Mouse (Mus musculus): ENCODE measurements at regions not wholly inside any gene's neighbourhood (a gene's known extent, or its start where the extent isn't known, plus 50 kb on each side); places are given as distances from the start of the nearest gene placed in this dataset.

DNA sequence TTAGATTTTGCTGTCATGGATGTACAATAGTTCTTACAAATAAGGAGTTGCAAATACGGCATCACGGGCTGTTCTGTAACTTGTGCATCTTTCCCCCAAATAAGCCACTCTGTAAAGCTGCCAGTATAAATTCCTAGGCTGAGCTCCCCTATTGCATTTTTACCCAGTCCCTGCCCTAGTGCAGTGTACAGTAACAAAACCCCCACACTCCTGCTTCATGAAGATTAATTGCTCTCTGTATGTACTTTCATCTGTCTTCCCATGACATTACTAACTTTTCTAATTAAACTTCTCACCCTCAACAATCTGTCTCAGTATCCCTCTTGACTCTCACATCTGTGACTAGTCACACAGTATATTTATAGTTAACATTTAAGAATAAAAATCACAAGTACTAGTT, 73.4 kb downstream of the Tm4sf1 start:
- intact Hi-C loops (cut with DNase I), result no loop called here
- no peak for DNase-seq

DNA sequence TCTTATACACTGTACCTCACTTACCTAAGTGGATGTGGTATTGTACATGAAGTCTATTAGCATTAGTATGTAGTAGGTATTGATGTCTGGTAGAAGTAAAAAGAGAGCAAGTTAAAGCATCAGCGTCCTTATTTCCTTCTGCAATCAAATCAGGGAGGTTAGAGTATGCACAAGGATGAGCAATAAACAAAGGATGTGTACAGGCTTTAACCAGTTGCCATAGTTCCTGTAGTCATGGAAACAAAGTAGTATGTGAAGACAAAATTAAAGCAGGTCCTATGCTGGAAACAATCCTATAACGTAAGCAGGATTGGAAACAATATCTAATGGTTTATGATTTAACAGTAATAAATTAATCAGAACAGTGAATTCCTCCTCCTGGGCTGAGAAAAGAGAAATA, 78.0 kb downstream of the Tm4sf1 start:
- no peak for DNase-seq
- intact Hi-C loops (cut with DNase I), result no loop called here

- intact Hi-C loops (cut with DNase I), result no loop called here
- no peak for DNase-seq
These were observed 79.4 kb downstream of the Tm4sf1 start for GRCm38 (mm10) chr3:57222318-57222914.

- intact Hi-C loops (cut with DNase I), result no loop called here
These were observed 83.4 kb downstream of the Tm4sf1 start for GRCm38 (mm10) chr3:57218431-57218830.

GRCm38 (mm10) chr3:57204066-57204723, 97.6 kb downstream of the Tm4sf1 start:
- peak; percentile 22 to 56 for DNase-seq
- intact Hi-C loops (cut with DNase I), result loop anchor here (2.0 to 10.0 kb wide), 3 partner anchors 1203 to 1829 kb away; no protein-coding TSS in a partner anchor

More at GRCm38 (mm10) chr3:57218431-57218830, 83.4 kb downstream of the Tm4sf1 start:
- no peak for DNase-seq

DNA sequence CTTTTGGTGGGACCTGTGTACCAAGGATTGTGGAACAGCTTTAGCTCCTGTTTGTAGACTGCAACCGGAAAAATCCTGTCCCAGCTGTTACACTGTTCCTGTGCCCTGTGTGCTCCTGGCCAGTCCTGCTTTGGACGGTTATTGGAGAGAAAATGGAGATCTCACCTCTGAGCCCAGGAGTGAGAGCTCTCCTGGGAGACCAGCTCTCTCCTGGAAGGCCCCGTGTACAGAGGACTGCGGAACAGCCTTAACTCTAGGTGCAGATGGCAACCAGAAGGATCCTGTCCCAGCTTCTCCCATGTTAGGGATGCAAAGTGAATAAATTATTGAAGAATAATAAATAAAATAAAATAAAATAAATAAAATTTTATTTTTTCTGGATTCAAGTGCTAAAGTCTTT, 98.4 kb downstream of the Tm4sf1 start:
- intact Hi-C loops (cut with DNase I), result loop anchor here (10.0 kb wide), 2 partner anchors 1709 to 1829 kb away; no protein-coding TSS in a partner anchor
- DNase-seq, result no peak

- DNase-seq, result peak in 1 of 2 experiments; percentile 14
- intact Hi-C loops (cut with DNase I), result no loop called here
These were observed 120.2 kb downstream of the Tm4sf1 start for GRCm38 (mm10) chr3:57181587-57181986.

DNA sequence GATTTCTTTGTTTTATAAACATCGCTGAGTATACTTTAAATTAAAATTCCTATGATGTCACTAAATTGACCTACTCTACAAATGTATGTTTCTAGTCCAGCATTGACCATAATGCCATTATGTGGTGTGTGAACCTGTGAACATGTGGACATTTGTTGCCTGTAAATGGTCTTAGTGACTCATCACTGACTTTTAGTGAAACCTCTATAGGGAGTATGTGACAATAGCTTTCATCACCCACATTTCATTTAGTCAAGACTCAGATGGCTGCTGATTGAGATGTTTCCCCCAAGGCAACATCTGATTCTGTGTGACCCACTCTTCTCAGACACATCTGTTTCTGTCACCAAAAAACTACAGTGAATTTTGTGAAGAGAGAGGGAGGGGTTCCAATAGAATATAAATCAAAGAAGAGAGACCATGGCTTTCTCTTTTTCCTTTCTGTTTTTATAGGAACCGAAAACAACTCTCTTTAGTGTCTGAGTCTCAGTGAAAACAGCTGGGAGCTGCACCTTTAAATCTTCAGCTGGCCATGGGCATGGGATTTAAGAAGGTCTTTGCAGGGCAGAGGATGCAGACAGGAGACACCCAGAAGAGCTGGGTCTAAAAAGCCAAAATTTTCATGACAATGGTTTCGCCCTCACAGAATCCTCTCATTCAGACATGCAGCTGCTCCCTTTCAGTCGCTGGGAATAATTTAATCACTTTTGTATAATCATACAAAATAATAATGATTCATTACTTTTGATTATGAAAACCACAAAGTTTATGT, 148.4 kb downstream of the Tm4sf1 start:
- intact Hi-C loops (cut with DNase I), result no loop called here
- DNase-seq, result no peak

DNA sequence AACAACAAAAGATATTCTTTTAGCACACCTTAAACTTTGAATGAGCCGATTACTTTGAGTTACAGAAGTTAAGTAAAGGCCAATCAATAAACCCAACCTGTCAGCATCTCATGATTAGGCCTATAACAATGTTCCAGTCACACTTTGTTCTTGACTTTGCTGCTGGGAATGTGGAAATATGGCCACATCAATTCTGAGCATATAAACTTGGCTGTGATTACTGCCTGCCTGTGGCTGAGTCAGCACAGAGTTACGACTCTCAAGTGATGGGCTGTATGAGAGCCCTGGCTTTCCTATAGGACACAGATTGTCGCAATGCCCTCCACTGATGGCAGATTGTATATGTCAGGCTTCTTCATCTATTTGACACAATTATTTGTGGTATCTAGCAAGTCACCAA, 152.6 kb downstream of the Tm4sf1 start:
- intact Hi-C loops (cut with DNase I), result no loop called here

GRCm38 (mm10) chr3:57136847-57137246, 164.9 kb downstream of the Tm4sf1 start:
- DNase-seq, result peak in 1 of 2 experiments; percentile 15
- intact Hi-C loops (cut with DNase I), result no loop called here

More for the DNA sequence above, 152.6 kb downstream of the Tm4sf1 start:
- DNase-seq, result no peak

DNA sequence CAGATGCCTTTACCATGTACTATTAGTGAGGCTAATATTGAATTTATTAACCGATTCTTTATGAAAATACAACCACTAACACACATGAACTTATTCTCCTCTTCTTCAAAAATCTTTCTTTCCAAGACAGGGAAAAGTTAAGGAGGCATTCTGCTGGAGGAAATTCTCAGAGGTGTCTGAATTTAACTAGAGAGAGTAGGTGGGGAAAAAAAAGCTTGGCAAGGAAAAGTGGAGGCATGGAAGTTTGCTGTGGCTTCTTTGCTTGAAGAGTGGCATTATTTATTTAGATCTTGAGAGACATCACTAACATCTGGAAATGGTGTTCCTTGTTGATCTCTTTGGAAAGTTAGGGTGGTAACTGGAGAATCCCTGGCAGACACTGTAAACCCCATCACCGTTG, 173.2 kb downstream of the Tm4sf1 start:
- no peak for DNase-seq
- intact Hi-C loops (cut with DNase I), result no loop called here

DNA sequence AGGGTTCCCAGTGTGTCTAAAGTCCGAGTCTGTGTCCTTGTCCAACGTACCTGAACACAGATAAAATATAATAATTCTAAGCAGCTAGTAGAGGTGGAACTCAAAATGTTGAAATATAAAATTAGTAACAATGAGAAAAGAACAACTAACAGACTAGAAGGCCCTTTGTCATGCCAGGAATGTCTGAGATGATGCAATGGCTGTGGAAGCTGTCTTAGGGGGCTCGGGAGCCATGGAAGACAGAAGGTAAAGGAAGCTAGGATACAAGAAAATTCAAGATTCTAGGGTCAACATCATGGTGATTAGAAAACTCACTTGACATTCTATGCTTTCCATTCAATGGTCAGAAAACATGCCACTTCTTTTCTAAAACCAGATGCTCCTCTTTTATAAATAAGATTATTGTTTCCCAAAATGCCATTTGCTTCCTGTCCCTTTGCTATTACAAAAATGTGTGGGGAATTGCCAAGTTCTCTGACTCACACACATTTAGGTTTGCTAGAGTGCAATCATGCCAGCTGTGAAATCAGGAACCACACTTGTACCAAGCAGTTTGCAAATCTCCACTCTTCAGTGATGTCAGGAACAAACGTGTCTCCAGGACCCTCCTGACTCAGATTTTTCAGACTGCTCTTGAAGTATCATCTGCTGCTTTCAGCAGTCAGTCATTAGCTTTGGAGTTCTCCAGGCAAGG, 175.8 kb downstream of the Tm4sf1 start:
- DNase-seq, result no peak
- intact Hi-C loops (cut with DNase I), result no loop called here

DNA sequence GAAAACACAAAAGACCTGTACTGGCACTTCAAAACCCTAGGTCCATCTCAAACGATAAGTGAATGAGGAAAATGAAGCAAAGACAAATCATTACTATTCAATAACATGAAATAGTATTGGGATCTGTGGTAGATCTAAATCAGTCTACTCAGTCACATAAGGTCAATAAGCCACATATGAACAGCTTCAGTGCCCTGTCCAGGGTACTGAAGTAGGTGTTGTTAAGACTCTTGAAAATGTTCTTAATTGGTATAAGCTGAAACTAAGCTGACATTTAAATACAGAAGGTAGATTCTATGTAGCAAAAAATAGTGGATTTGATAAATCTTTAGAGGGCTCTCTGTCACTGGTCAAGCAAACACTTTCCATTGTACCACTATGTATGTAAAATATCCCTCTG, 183.8 kb downstream of the Tm4sf1 start:
- DNase-seq, result no peak
- intact Hi-C loops (cut with DNase I), result no loop called here

GRCm38 (mm10) chr3:57102254-57102653, 199.5 kb downstream of the Tm4sf1 start:
- DNase-seq, result no peak
- intact Hi-C loops (cut with DNase I), result no loop called here

DNA sequence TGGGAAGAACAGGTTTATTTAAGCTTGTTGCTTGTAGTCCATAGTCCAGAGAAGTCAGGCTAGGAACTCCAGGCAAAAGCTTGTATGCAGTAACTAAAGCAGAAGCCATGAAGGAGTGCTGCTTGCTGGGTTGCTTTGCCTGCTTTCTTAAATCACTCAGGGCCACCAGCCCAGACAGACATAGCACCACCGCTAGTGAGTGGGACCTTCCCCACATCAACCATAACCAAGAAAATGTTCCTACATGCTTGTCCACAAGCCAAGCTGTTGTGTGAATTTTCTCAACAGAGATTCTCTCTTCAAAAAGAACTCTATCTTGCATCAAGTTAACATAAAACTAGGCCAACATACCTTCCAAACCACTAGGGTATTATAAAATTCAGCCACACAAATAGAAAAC, 201.3 kb downstream of the Tm4sf1 start:
- DNase-seq, result no peak
- intact Hi-C loops (cut with DNase I), result no loop called here

DNA sequence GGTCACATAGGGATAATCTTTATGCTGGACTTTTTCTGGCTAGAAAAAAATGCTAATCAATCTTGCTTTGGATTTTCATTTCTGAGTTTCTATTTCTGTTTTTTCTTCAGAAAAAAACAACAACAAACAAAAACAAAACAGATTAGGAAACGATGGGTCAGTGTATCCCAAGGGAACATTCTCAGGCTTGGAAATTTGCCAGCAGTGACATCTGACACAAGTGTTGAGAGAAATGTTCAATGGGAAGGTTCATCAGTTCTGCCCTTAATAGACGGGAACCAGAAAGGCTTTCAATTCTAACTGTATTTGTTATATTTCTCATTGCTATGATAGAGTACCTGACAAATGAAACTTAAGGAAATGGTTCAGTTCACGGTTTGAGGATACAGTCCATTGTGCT, 206.9 kb downstream of the Tm4sf1 start:
- intact Hi-C loops (cut with DNase I), result no loop called here

DNA sequence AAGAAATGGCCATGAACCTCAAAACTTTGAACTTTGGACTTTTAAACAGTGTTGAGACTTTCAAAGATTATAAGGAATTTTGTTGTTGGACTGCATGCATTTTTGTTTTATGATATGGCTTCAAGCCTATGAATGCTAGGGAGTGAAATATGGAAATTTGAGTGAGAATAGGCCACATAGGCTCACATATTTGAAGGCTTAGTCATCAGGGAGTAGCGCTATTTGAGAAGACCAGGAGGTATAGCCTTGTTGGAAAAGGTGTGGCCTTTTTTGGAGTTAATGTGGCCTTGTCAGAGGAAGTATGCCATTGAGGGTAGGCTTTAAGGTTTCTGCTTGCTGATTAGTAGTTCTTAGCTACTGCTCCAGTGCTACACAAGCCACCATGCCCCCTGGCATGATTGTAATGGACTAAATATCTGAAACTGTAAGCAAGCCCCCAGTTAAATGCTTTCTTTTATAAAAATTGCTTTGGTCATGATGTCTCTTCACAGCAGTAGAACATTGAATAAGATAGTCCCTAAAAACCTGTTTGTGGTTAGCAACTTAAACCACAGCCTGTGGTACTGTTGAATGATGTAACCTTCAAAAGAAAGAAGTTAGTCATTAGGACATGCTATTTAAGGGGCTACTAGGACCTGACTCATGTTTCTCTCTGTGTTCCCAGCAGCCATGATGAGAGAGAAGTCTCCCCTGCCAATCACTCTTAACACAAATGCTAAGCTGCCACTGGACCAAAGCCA, 208.4 kb downstream of the Tm4sf1 start:
- intact Hi-C loops (cut with DNase I), result no loop called here
- DNase-seq, result no peak

More for the DNA sequence above, 206.9 kb downstream of the Tm4sf1 start:
- no peak for DNase-seq

- intact Hi-C loops (cut with DNase I), result no loop called here
- no peak for DNase-seq
These were observed 227.3 kb downstream of the Tm4sf1 start for GRCm38 (mm10) chr3:57074516-57074915.

- intact Hi-C loops (cut with DNase I), result no loop called here
- no peak for DNase-seq
These were observed 227.8 kb downstream of the Tm4sf1 start for GRCm38 (mm10) chr3:57073962-57074506.

GRCm38 (mm10) chr3:57033021-57033420, 268.8 kb downstream of the Tm4sf1 start:
- intact Hi-C loops (cut with DNase I), result no loop called here
- DNase-seq, result no peak
